Mouse (Mus musculus) heart, adult 2 months (tissue): ENCODE measurements at regions not wholly inside any gene's neighbourhood (a gene's known extent, or its start where the extent isn't known, plus 50 kb on each side); places are given as distances from the start of the nearest gene placed in this dataset.

ENCODE experiments used
- DNase-seq, 2 experiments: peaks; one replicate each; pipeline ENCODE4 v3.0.0; 2021
- H3K27ac ChIP-seq: fragments of 200-600 bp; 2 replicates; pipeline ENCODE4 v1.8.1; 2022
- H3K27me3 ChIP-seq: fragments of 200-500 bp; 2 replicates; pipeline ENCODE4 v1.6.1; 2012; ENCODE audit warnings: mild to moderate bottlenecking, low read length, inconsistent platforms, mixed read lengths; ENCODE audit not compliant: control insufficient read depth, insufficient read depth
- H3K36me3 ChIP-seq: fragments of 200-500 bp; 2 replicates; pipeline ENCODE4 v1.6.1; 2012; ENCODE audit warnings: low read length, inconsistent platforms; ENCODE audit not compliant: control insufficient read depth, insufficient read depth
- H3K4me1 ChIP-seq: fragments of 200-500 bp; 2 replicates; pipeline ENCODE4 v1.6.1; 2011; ENCODE audit warnings: low read length; ENCODE audit not compliant: control insufficient read depth, insufficient read depth
- H3K4me3 ChIP-seq: fragments of 200-600 bp; 2 replicates; pipeline ENCODE4 v1.8.1; 2022
- H3K79me2 ChIP-seq: fragments of 200-500 bp; replicated peaks from 2 replicates; pipeline ENCODE4 v1.6.1; 2012; ENCODE audit warnings: mild to moderate bottlenecking, inconsistent platforms, low read length, moderate library complexity, mixed read lengths; ENCODE audit not compliant: control insufficient read depth, insufficient read depth
- H3K9ac ChIP-seq: fragments of 200-500 bp; 2 replicates; pipeline ENCODE4 v1.6.1; 2012; ENCODE audit warnings: low read depth, mild to moderate bottlenecking, control low read depth, inconsistent platforms, low read length, mixed read lengths
- CTCF ChIP-seq: fragments of 200-600 bp; IDR thresholded peaks from 2 replicates; pipeline ENCODE4 v1.8.1; 2022; ENCODE audit warnings: antibody characterized with exemption, mild to moderate bottlenecking, moderate library complexity
- EP300 ChIP-seq: fragments of 200-500 bp; IDR thresholded peaks from 2 replicates; pipeline ENCODE4 v1.6.1; 2011; ENCODE audit warnings: low read depth, low read length, control low read depth; ENCODE audit not compliant: insufficient read depth
- POLR2A ChIP-seq: fragments of 200-500 bp; IDR thresholded peaks from 2 replicates; pipeline ENCODE4 v1.6.1; 2011; ENCODE audit warnings: mild to moderate bottlenecking, low read depth, low read length, control low read depth; ENCODE audit not compliant: insufficient read depth
- WGBS: fragments of 180-500 bp; shearing (Covaris S2); methylation state at CpG from one replicate; pipeline ENCODE4 v1.1.7; 2018; 5-methylcytosine and 5-hydroxymethylcytosine counted together
- intact Hi-C: fragments of 180-260 bp; cut with DNase I; formaldehyde crosslinking; loops from one replicate; pipeline ENCODE4 v1.15.1; 2025

GRCm38 (mm10) chr13:60364778-60365672, 187.9 kb upstream of the Gas1 start:
- Histone ChIP-seq H3K36me3 (no peaks in the 10 kb centered on the region), H3K27me3 (no peaks in the 10 kb centered on the region), H3K79me2 (no peaks in the 10 kb centered on the region), H3K27ac (no peak overlapping the region), H3K4me1 (no peaks in the 10 kb centered on the region), H3K4me3 (no peak overlapping the region), H3K9ac (no peak overlapping the region)
- WGBS, result 59% methylated on average over 13 of the region's 13 CpGs
- intact Hi-C loops, result no loop called here
- TF ChIP-seq CTCF, result no peak
- TF ChIP-seq POLR2A, result no peak
- TF ChIP-seq EP300, result no peak
- DNase-seq, result peak in 1 of 2 experiments; percentile 18

- no peaks in the 10 kb centered on the region for H3K27me3 ChIP-seq
- H3K27ac ChIP-seq, result no peak overlapping the region
- H3K9ac ChIP-seq, result no peak overlapping the region
- H3K36me3 ChIP-seq, result no peaks in the 10 kb centered on the region
- intact Hi-C loops, result no loop called here
- H3K4me1 ChIP-seq, result no peaks in the 10 kb centered on the region
- no peaks in the 10 kb centered on the region for H3K79me2 ChIP-seq
- H3K4me3 ChIP-seq, result no peak overlapping the region
- TF ChIP-seq POLR2A, result no peak
- TF ChIP-seq EP300, result no peak
- no peak for TF ChIP-seq CTCF
- 77% methylated on average over 4 of the region's 4 CpGs for WGBS
- DNase-seq, result no peak
Measured at GRCm38 (mm10) chr13:60369216-60369615, 192.1 kb upstream of the Gas1 start.

- Histone ChIP-seq H3K36me3 (no peaks in the 10 kb centered on the region), H3K27ac (no peak overlapping the region), H3K4me1 (no peaks in the 10 kb centered on the region), H3K27me3 (no peaks in the 10 kb centered on the region), H3K9ac (no peak overlapping the region), H3K4me3 (no peak overlapping the region), H3K79me2 (no peaks in the 10 kb centered on the region)
- no peak for DNase-seq
- intact Hi-C loops, result no loop called here
- TF ChIP-seq EP300 (no peak), POLR2A (no peak), CTCF (no peak)
- WGBS, result 72% methylated on average over 2 of the region's 2 CpGs
Measured at GRCm38 (mm10) chr13:60371656-60372055, 194.5 kb upstream of the Gas1 start.

GRCm38 (mm10) chr13:60376705-60377104, 199.5 kb upstream of the Gas1 start:
- H3K27ac ChIP-seq, result no peak overlapping the region
- no peak overlapping the region for H3K9ac ChIP-seq
- no peak for DNase-seq
- no peaks in the 10 kb centered on the region for H3K79me2 ChIP-seq
- intact Hi-C loops, result no loop called here
- H3K27me3 ChIP-seq, result no peaks in the 10 kb centered on the region
- WGBS, result 79% methylated on average over 2 of the region's 2 CpGs
- H3K36me3 ChIP-seq, result no peaks in the 10 kb centered on the region
- H3K4me3 ChIP-seq, result no peak overlapping the region
- no peaks in the 10 kb centered on the region for H3K4me1 ChIP-seq
- TF ChIP-seq EP300, result no peak
- TF ChIP-seq POLR2A, result no peak
- no peak for TF ChIP-seq CTCF

- Histone ChIP-seq H3K79me2 (no peaks in the 10 kb centered on the region), H3K9ac (no peak overlapping the region), H3K27ac (no peak overlapping the region), H3K4me3 (no peak overlapping the region), H3K27me3 (no peaks in the 10 kb centered on the region), H3K36me3 (no peaks in the 10 kb centered on the region), H3K4me1 (no peaks in the 10 kb centered on the region)
- intact Hi-C loops, result no loop called here
- 77% methylated on average over 2 of the region's 2 CpGs for WGBS
- TF ChIP-seq EP300, result no peak
- TF ChIP-seq POLR2A, result no peak
- TF ChIP-seq CTCF, result no peak
- DNase-seq, result no peak
Measured at GRCm38 (mm10) chr13:60382855-60383254, 205.7 kb upstream of the Gas1 start.

- 93% methylated on average over 2 of the region's 2 CpGs for WGBS
- Histone ChIP-seq H3K27me3 (no peaks in the 10 kb centered on the region), H3K9ac (no peak overlapping the region), H3K4me1 (peaks cover 2% of the 10 kb centered on the region; the same call in 1 of the 2 replicates), H3K4me3 (no peak overlapping the region), H3K79me2 (no peaks in the 10 kb centered on the region), H3K27ac (no peak overlapping the region), H3K36me3 (no peaks in the 10 kb centered on the region)
- no peak for TF ChIP-seq POLR2A
- TF ChIP-seq EP300, result no peak
- no peak for TF ChIP-seq CTCF
- DNase-seq, result no peak
- intact Hi-C loops, result no loop called here
Measured at GRCm38 (mm10) chr13:60398836-60399235, 202.9 kb upstream of the Dapk1 start.
